ENCODE assay signal across 8 mouse cellular contexts in the genomic region with DNA sequence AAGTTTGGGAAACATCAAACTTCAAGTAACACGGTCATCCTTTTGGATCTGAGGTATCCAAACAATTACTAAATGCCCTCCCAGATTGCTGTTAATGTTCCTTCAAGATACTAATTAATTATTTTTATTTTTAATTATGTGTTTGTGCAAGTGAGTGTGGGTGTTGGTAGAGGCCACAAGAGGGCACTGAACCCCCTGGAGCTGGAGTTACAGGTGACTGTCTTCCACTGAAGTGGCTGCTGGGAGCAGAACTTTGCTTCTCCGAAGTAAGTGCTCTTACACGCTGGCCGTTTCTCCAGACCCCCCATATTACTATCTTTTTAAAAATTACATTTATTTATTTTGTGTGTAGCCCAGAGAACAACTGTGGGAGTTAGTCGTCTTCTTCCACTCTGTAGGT. TPM values are rescaled to one million over a fixed set of nuclear protein-coding genes. Genes with fewer than 3 reads are reported as not detected.
A peak's percentile ranks its signal among the peaks of the same experiment; 100 is the strongest.
DNase-seq lines count a peak whose midpoint lies in the region; ATAC-seq lines count a peak whose summit lies in the region.

No protein-coding gene starts in this region.

- H3K4me3 ChIP-seq in embryonic facial prominence, embryonic 10.5 days = peak overlapping the region; percentile 77
- H3K4me3 ChIP-seq in kidney, embryonic 16.5 days (ENCODE audit: low read length) = peak overlapping the region; percentile 89
- peak overlapping the region; percentile 80 for H3K4me3 ChIP-seq in neural tube, embryonic 13.5 days

- peak overlapping the region; percentile 58 for H3K4me2 ChIP-seq in kidney, embryonic 16.5 days (replicated peaks; ENCODE audit: low read depth, low read length)
- H3K4me2 ChIP-seq in neural tube, embryonic 13.5 days = peak overlapping the region; percentile 67

- peak overlapping the region; percentile 95; the same call in 1 of the 2 replicates for H3K9ac ChIP-seq in kidney, embryonic 16.5 days (replicated peaks; ENCODE audit: low read length)
- H3K9ac ChIP-seq in neural tube, embryonic 13.5 days = peak overlapping the region; percentile 73

- H3K27me3 ChIP-seq in embryonic facial prominence, embryonic 10.5 days (replicated peaks; ENCODE audit: low read depth, poor library complexity, severe bottlenecking) = no peaks in the 10 kb centered on the region
- no peaks in the 10 kb centered on the region for H3K27me3 ChIP-seq in kidney, embryonic 16.5 days (ENCODE audit: insufficient read depth, low read length)
- H3K27me3 ChIP-seq in neural tube, embryonic 13.5 days = no peaks in the 10 kb centered on the region

- H3K27ac ChIP-seq in embryonic facial prominence, embryonic 10.5 days (replicated peaks) = peak overlapping the region; percentile 96; the same call in 1 of the 2 replicates
- no peak overlapping the region; the same call in 1 of the 2 replicates for H3K27ac ChIP-seq in kidney, embryonic 16.5 days (ENCODE audit: low read length)
- H3K27ac ChIP-seq in neural tube, embryonic 13.5 days (replicated peaks) = no peak overlapping the region

- no peaks in the 10 kb centered on the region for H3K9me3 ChIP-seq in embryonic facial prominence, embryonic 10.5 days
- H3K9me3 ChIP-seq in kidney, embryonic 16.5 days (ENCODE audit: low read length) = no peaks in the 10 kb centered on the region
- no peaks in the 10 kb centered on the region for H3K9me3 ChIP-seq in neural tube, embryonic 13.5 days

- 90% methylated on average over 5 of the region's 5 CpGs for whole genome bisulfite sequencing in embryonic facial prominence, embryonic 10.5 days
- 91% methylated on average over 5 of the region's 5 CpGs for WGBS in kidney, embryonic 16.5 days
- WGBS in neural tube, embryonic 13.5 days = 95% methylated on average over 5 of the region's 5 CpGs

- peak; percentile 12 for DNase-seq in thymus, postnatal 0 days (ENCODE audit: low spot score)
- DNase-seq in thymus, adult 18-20 months = no peak
- DNase-seq in embryonic facial prominence, embryonic 10.5 days (ENCODE audit: low spot score) = no peak
- no peak for DNase-seq in layer of hippocampus, postnatal 14 days (ENCODE audit: low spot score in 2 of 2)
- no peak for DNase-seq in ovary, postnatal 10 days (ENCODE audit: low spot score)
- no peak for DNase-seq in layer of hippocampus, adult 8-10 months (ENCODE audit: low spot score in 2 of 2)

- no peak for ATAC-seq in kidney, embryonic 16.5 days (ENCODE audit: low FRiP score, low TSS enrichment)
- no peak for ATAC-seq in neural tube, embryonic 13.5 days (ENCODE audit: low read depth)

- peaks cover 18% of the 10 kb centered on the region for H3K4me1 ChIP-seq in embryonic facial prominence, embryonic 10.5 days
- H3K4me1 ChIP-seq in kidney, embryonic 16.5 days (ENCODE audit: insufficient read depth, low read length) = peaks cover 10% of the 10 kb centered on the region
- peaks cover 19% of the 10 kb centered on the region for H3K4me1 ChIP-seq in neural tube, embryonic 13.5 days (replicated peaks)

- H3K36me3 ChIP-seq in embryonic facial prominence, embryonic 10.5 days (replicated peaks) = no peaks in the 10 kb centered on the region
- H3K36me3 ChIP-seq in kidney, embryonic 16.5 days (ENCODE audit: insufficient read depth, low read length) = no peaks in the 10 kb centered on the region
- H3K36me3 ChIP-seq in neural tube, embryonic 13.5 days = no peaks in the 10 kb centered on the region

RNA-seq across cellular contexts. Expression of a gene that starts 0.9 kb away (rescaled TPM):
- polyA plus RNA-seq in thymus, postnatal 0 days (2015; fragmentation: Nextera tagmentation; extraction: Ambion mirVana) = 9.7 and 12.7 TPM in 2 replicates
- 10.9 and 11.0 TPM in 2 replicates for polyA plus RNA-seq in embryonic facial prominence, embryonic 10.5 days (2016; fragmentation: Nextera tagmentation; extraction: Ambion mirVana)
- 9.6 and 10.0 TPM in 2 replicates for polyA plus RNA-seq in kidney, embryonic 16.5 days (2015; fragmentation: Nextera tagmentation; extraction: Ambion mirVana)
- polyA plus RNA-seq in neural tube, embryonic 13.5 days (2015; fragmentation: Nextera tagmentation; extraction: Ambion mirVana) = 22.6 and 22.9 TPM in 2 replicates
- total RNA-seq in layer of hippocampus, postnatal 14 days (2021) = 10 to 100 TPM; 34.4 to 38.1 TPM
- total RNA-seq in layer of hippocampus, adult 8-10 months (2022) = 10 to 100 TPM; 42.1 to 46.7 (median 44.4) TPM
